Mouse (Mus musculus) left cerebral cortex, postnatal 14 days (tissue): Measurements from ENCODE around the gene Prss27. TPM values are rescaled to one million over a fixed set of nuclear protein-coding genes. Genes with fewer than 3 reads are reported as not detected.
"Not testable (repeated sequence)": the region's sequence is repeated elsewhere in the genome, so short reads cannot be mapped to it uniquely, and the experiment has no call there.

Experiments used
- DNase-seq, 2 experiments: peaks; one replicate each; pipeline ENCODE4 v3.0.0; 2021 to 2022; ENCODE audit warnings: low spot score in 2 of 2, mixed read lengths in 1 of 2
- intact Hi-C: fragments of 180-260 bp; cut with DNase I; formaldehyde crosslinking; loops from one replicate; pipeline ENCODE4 v1.15.1; 2025
- microRNA-seq, 2 experiments: library from miRNA; unstranded; fragments of <30 nt; microRNA quantifications; one replicate each; pipeline ENCODE4 v1.2.0; 2022
- total RNA-seq, 2 experiments: library from RNA; stranded (reverse); gene quantifications; 2 replicates each; pipeline ENCODE4 v1.2.3; 2021

Gene Prss27
- total RNA-seq, 2 experiments from 2014 or later: not detected

GRCm38 (mm10) chr17:24086399-24086798, 48.5 kb downstream of the Prss27 start:
- DNase-seq, intact Hi-C loops: not testable (repeated sequence)

- intact Hi-C loops: no loop called here
- no peak for DNase-seq
These were observed 52.6 kb downstream of the Prss27 start for GRCm38 (mm10) chr17:24090575-24090974.

Small RNA genes lying within 50 kb of the gene (microRNA-seq; reads per million reads assigned to microRNA genes)
- 0 reads per million in 2 experiments for gene Gm27700

Other genes with a start within 250 kb of the Prss27 start
- gene Srrm2, start 247.6 kb upstream of the Prss27 start, total RNA-seq: 100 to 1,000 TPM; 573 to 599 TPM
- 100 to 1,000 TPM; 334 to 397 TPM for gene Elob, start 209.0 kb upstream of the Prss27 start, total RNA-seq
- not detected for gene Prss33, start 202.1 kb upstream of the Prss27 start, total RNA-seq
- 1 to 10 TPM in 1 of 2 experiments, not detected in 1; 1.1 TPM for gene Prss32, start 194.3 kb upstream of the Prss27 start, total RNA-seq
- gene Prss41, start 194.0 kb upstream of the Prss27 start, total RNA-seq: 1 to 10 TPM; 1.9 to 2.2 TPM
- gene Prss21, start 170.1 kb upstream of the Prss27 start, total RNA-seq: not detected
- gene Dcpp1, start 157.3 kb upstream of the Prss27 start, total RNA-seq: not detected
- not detected for gene Dcpp2, start 157.3 kb upstream of the Prss27 start, total RNA-seq
- not detected for gene Dcpp3, start 120.7 kb upstream of the Prss27 start, total RNA-seq
- gene Sbp, start 96.5 kb upstream of the Prss27 start, total RNA-seq: not detected
- gene Sbpl, start 82.9 kb upstream of the Prss27 start, total RNA-seq: not detected
- under 1 TPM; 0.48 to 0.93 TPM for gene Prss30, start 57.6 kb upstream of the Prss27 start, total RNA-seq
- 1 to 10 TPM; 1.8 to 2.2 TPM for gene Prss22, start 40.0 kb upstream of the Prss27 start, total RNA-seq
- 10 to 100 TPM; 37.6 to 48.3 TPM for gene Kctd5, start 35.3 kb downstream of the Prss27 start, total RNA-seq
- 10 to 100 TPM; 89.4 to 95.5 TPM for gene Pdpk1, start 112.8 kb downstream of the Prss27 start, total RNA-seq
- gene Amdhd2, start 125.6 kb downstream of the Prss27 start, total RNA-seq: 10 to 100 TPM; 32.4 to 36.1 TPM
- gene Atp6v0c, start 131.6 kb downstream of the Prss27 start, total RNA-seq: 1,000 to 10,000 TPM; 1,506 to 1,590 TPM
- 10 to 100 TPM; 71.1 to 72.5 TPM for gene Tbc1d24, start 167.4 kb downstream of the Prss27 start, total RNA-seq
- gene Ntn3, start 171.4 kb downstream of the Prss27 start, total RNA-seq: 10 to 100 TPM; 11.0 to 12.6 TPM
- 10 to 100 TPM in 1 of 2 experiments, 1 to 10 TPM in 1; 8.7 to 10.1 TPM for gene Tedc2, start 182.7 kb downstream of the Prss27 start, total RNA-seq
- 1 to 10 TPM; 6.2 to 6.7 TPM for gene Ccnf, start 213.3 kb downstream of the Prss27 start, total RNA-seq